Mouse (Mus musculus) thymus, adult 18-20 months (tissue): ENCODE data around the gene Tacr2.

Source experiments
- DNase-seq, 2 experiments: peaks; one replicate each; pipeline ENCODE4 v3.0.0; 2022; ENCODE audit warnings: mixed read lengths in 2 of 2

The Tacr2 gene

GRCm38 (mm10) chr10:62306483-62306882 lies 54.2 kb downstream of the Tacr2 start:
- DNase-seq, result no peak

GRCm38 (mm10) chr10:62308896-62309491 lies 56.8 kb downstream of the Tacr2 start:
- DNase-seq, result no peak

- DNase-seq, result no peak
These were observed 57.4 kb downstream of the Tacr2 start for GRCm38 (mm10) chr10:62309593-62309992.

- no peak for DNase-seq
These were observed 58.2 kb downstream of the Tacr2 start for GRCm38 (mm10) chr10:62310259-62311039.

- DNase-seq, result no peak
These were observed 59.2 kb downstream of the Tacr2 start for GRCm38 (mm10) chr10:62311464-62311863.

- no peak for DNase-seq
These were observed 60.9 kb downstream of the Tacr2 start for GRCm38 (mm10) chr10:62313140-62313539.

GRCm38 (mm10) chr10:62313885-62314424 lies 61.7 kb downstream of the Tacr2 start:
- no peak for DNase-seq
